Mouse (Mus musculus) neural tube, embryonic 12.5 days (tissue): ENCODE data around the gene Grip1. TPM values are rescaled to one million over a fixed set of nuclear protein-coding genes. Genes with fewer than 3 reads are reported as not detected.
A peak's percentile ranks its signal among the peaks of the same experiment; 100 is the strongest.

Experiments used
- ATAC-seq: fragments of 200-750 bp; cut with Nextera tagmentation; 2 replicates; pipeline ENCODE4 v1.8.0; 2017; ENCODE audit warnings: low read depth, mild to moderate bottlenecking, moderate TSS enrichment, moderate library complexity; ENCODE audit not compliant: low FRiP score
- H3K27ac ChIP-seq: fragments of 300-500 bp; sonication (generic); 2 replicates; pipeline ENCODE4 v1.5.1; 2016
- H3K27me3 ChIP-seq: fragments of 300-500 bp; sonication (generic); replicated peaks from 2 replicates; pipeline ENCODE4 v1.6.1; 2016; ENCODE audit warnings: mild to moderate bottlenecking
- H3K36me3 ChIP-seq: fragments of 300-500 bp; sonication (generic); 2 replicates; pipeline ENCODE4 v1.6.1; 2016; ENCODE audit warnings: mild to moderate bottlenecking
- H3K4me1 ChIP-seq: fragments of 300-500 bp; sonication (generic); 2 replicates; pipeline ENCODE4 v1.6.1; 2016
- H3K4me2 ChIP-seq: fragments of 300-500 bp; sonication (generic); replicated peaks from 2 replicates; pipeline ENCODE4 v1.6.1; 2016; ENCODE audit warnings: mild to moderate bottlenecking
- H3K4me3 ChIP-seq: fragments of 300-500 bp; sonication (generic); 2 replicates; pipeline ENCODE4 v1.5.1; 2016
- H3K9ac ChIP-seq: fragments of 300-500 bp; sonication (generic); 2 replicates; pipeline ENCODE4 v1.6.1; 2016; ENCODE audit warnings: mild to moderate bottlenecking
- H3K9me3 ChIP-seq: fragments of 300-500 bp; sonication (generic); 2 replicates; pipeline ENCODE4 v1.6.1; 2016; ENCODE audit warnings: mild to moderate bottlenecking
- WGBS: fragments of 180-500 bp; shearing (Covaris S2); methylation state at CpG from one replicate; pipeline ENCODE4 v1.1.7; 2016; 5-methylcytosine and 5-hydroxymethylcytosine counted together
- polyA plus RNA-seq: library from polyadenylated mRNA; unstranded; fragments of >200 nt; fragmentation: Nextera tagmentation; extraction: Ambion mirVana; gene quantifications from 2 replicates; pipeline ENCODE4 v1.2.1, GENCODE M21; 2016

Grip1 gene
- 17.0 and 20.3 TPM in 2 replicates for polyA plus RNA-seq

- Histone ChIP-seq H3K4me3 (peak within 1 kb of the TSS; percentile 67), H3K9ac (peak within 1 kb of the TSS; percentile 84), H3K36me3 (no peaks in the 10 kb centered on the region), H3K4me1 (peaks cover 15% of the 10 kb centered on the region), H3K27ac (peak within 1 kb of the TSS; percentile 81), H3K27me3 (no peaks in the 10 kb centered on the region), H3K9me3 (no peaks in the 10 kb centered on the region), H3K4me2 (peak within 1 kb of the TSS; percentile 94)
- peak; percentile 93 for ATAC-seq
- WGBS, result under 1% methylated on average over 75 of the region's 84 CpGs
Measured at GRCm38 (mm10) chr10:119453431-119454105, at the start of gene Grip1. Gene Grip1 (plus strand): TSS chr10:119453830.

GRCm38 (mm10) chr10:119405103-119405502 is 48.5 kb upstream of the Grip1 start:
- WGBS, result 94% methylated on average over 9 of the region's 9 CpGs
- Histone ChIP-seq H3K9ac (no peak overlapping the region), H3K4me3 (no peak overlapping the region), H3K36me3 (no peaks in the 10 kb centered on the region), H3K27ac (no peak overlapping the region), H3K9me3 (no peaks in the 10 kb centered on the region), H3K27me3 (no peaks in the 10 kb centered on the region), H3K4me2 (no peak overlapping the region), H3K4me1 (no peaks in the 10 kb centered on the region; the same call in 1 of the 2 replicates)
- no peak for ATAC-seq

DNA sequence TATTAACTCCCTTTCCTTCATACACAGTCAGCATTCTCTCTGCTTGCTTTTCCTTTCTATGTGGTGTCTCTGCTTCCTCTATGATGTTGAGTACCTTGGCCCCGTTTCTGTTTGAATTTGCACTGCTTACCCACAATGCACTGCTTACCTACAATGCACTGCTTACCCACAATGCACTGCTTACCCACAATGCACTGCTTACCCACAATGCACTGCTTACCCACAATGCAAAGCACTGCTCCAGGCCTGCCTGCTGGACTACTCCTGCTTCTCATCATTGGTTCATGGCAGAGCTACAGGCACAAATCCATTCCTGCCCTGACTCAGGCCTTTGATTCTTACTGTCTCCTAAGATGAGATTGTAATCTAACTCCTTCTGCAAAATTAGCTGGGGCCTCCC is 48.0 kb upstream of the Grip1 start:
- WGBS, result 81% methylated on average over 1 of the region's 1 CpGs
- H3K9me3 ChIP-seq, result no peaks in the 10 kb centered on the region
- H3K36me3 ChIP-seq, result no peaks in the 10 kb centered on the region
- H3K9ac ChIP-seq, result no peak overlapping the region
- H3K4me3 ChIP-seq, result no peak overlapping the region
- ATAC-seq, result no peak
- H3K27me3 ChIP-seq, result no peaks in the 10 kb centered on the region
- no peak overlapping the region for H3K27ac ChIP-seq
- H3K4me2 ChIP-seq, result no peak overlapping the region
- no peaks in the 10 kb centered on the region; the same call in 1 of the 2 replicates for H3K4me1 ChIP-seq

GRCm38 (mm10) chr10:119408327-119408726 is 45.3 kb upstream of the Grip1 start:
- H3K9me3 ChIP-seq, result no peaks in the 10 kb centered on the region
- no peaks in the 10 kb centered on the region; the same call in 1 of the 2 replicates for H3K4me1 ChIP-seq
- no peak overlapping the region for H3K4me2 ChIP-seq
- no peak for ATAC-seq
- WGBS, result 19% methylated on average over 6 of the region's 6 CpGs
- H3K27ac ChIP-seq, result no peak overlapping the region
- H3K27me3 ChIP-seq, result no peaks in the 10 kb centered on the region
- H3K9ac ChIP-seq, result no peak overlapping the region
- H3K36me3 ChIP-seq, result no peaks in the 10 kb centered on the region
- no peak overlapping the region for H3K4me3 ChIP-seq

DNA sequence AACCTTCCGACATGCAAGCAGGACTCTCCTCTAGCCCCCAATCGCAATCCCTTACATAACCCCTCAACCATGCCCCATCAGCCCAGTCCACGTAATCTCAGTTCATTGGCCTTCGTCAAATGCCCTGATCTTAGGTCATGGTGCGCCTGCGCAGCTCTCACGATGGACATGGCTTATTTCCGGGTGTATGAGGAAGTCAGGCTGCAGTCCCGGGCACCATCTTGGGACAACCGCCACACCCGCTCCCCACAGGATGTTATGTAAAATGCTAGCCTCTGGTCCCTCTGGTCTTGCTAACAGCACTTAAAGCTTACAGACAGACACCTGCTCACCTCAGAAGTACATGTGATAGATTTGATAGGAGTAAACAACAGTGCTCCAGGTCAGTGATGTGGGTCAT is 40.4 kb upstream of the Grip1 start:
- no peaks in the 10 kb centered on the region for H3K4me1 ChIP-seq
- H3K9me3 ChIP-seq, result no peaks in the 10 kb centered on the region
- no peak overlapping the region for H3K4me3 ChIP-seq
- H3K36me3 ChIP-seq, result no peaks in the 10 kb centered on the region
- H3K27me3 ChIP-seq, result no peaks in the 10 kb centered on the region
- H3K9ac ChIP-seq, result no peak overlapping the region
- H3K4me2 ChIP-seq, result no peak overlapping the region
- no peak overlapping the region for H3K27ac ChIP-seq
- ATAC-seq, result no peak
- WGBS, result 97% methylated on average over 11 of the region's 11 CpGs

GRCm38 (mm10) chr10:119415106-119415505 is 38.5 kb upstream of the Grip1 start:
- ATAC-seq, result no peak
- H3K27ac ChIP-seq, result no peak overlapping the region
- 77% methylated on average over 4 of the region's 4 CpGs for WGBS

GRCm38 (mm10) chr10:119421418-119421817 is 32.2 kb upstream of the Grip1 start:
- no peak for ATAC-seq

More at GRCm38 (mm10) chr10:119415106-119415505, 38.5 kb upstream of the Grip1 start:
- no peak overlapping the region for H3K4me3 ChIP-seq
- no peaks in the 10 kb centered on the region for H3K4me1 ChIP-seq
- no peaks in the 10 kb centered on the region for H3K27me3 ChIP-seq
- no peak overlapping the region for H3K4me2 ChIP-seq
- no peak overlapping the region for H3K9ac ChIP-seq
- no peaks in the 10 kb centered on the region for H3K9me3 ChIP-seq
- no peaks in the 10 kb centered on the region for H3K36me3 ChIP-seq

DNA sequence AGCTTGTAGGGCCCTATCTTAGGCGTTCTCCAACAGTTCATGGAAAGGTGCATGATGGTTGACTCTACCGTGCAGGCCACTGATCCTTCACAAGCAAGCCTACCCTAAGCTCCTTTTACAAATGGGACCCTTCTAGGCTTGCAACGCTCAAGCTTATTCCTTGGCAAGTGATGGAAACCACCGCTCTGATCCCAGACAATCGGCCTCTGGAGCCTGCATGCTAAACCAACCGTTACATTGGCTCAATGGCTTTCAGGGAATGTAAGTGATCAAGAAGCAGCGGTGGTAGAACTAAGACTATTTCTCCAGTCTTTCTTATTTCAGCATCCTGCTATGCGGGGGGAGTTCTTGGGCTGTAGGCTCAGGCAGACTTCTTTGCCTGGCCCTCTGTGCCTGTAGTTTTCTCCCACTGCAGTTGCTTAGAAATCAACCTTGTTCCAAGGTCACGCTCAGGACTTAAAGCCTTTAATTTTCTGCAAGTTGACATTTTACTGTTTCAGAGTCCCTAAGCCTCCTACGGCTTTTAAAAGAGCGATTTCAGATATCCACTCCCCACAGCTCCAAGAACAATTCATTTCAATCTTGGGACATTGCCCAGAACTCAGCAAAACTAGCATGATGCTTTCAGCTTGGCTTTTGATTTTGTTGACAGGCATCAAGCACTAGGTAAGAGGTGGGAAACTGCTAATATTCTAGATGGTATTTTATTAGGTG is 29.7 kb upstream of the Grip1 start:
- Histone ChIP-seq H3K9ac (no peak overlapping the region), H3K36me3 (no peaks in the 10 kb centered on the region), H3K9me3 (no peaks in the 10 kb centered on the region), H3K4me1 (no peaks in the 10 kb centered on the region), H3K4me3 (no peak overlapping the region), H3K27me3 (no peaks in the 10 kb centered on the region), H3K27ac (no peak overlapping the region), H3K4me2 (no peak overlapping the region)
- 90% methylated on average over 11 of the region's 11 CpGs for WGBS
- no peak for ATAC-seq

More at GRCm38 (mm10) chr10:119421418-119421817, 32.2 kb upstream of the Grip1 start:
- Histone ChIP-seq H3K4me2 (no peak overlapping the region), H3K9ac (no peak overlapping the region), H3K4me1 (no peaks in the 10 kb centered on the region), H3K9me3 (no peaks in the 10 kb centered on the region), H3K36me3 (no peaks in the 10 kb centered on the region), H3K4me3 (no peak overlapping the region), H3K27ac (no peak overlapping the region), H3K27me3 (no peaks in the 10 kb centered on the region)
- 85% methylated on average over 6 of the region's 6 CpGs for WGBS

DNA sequence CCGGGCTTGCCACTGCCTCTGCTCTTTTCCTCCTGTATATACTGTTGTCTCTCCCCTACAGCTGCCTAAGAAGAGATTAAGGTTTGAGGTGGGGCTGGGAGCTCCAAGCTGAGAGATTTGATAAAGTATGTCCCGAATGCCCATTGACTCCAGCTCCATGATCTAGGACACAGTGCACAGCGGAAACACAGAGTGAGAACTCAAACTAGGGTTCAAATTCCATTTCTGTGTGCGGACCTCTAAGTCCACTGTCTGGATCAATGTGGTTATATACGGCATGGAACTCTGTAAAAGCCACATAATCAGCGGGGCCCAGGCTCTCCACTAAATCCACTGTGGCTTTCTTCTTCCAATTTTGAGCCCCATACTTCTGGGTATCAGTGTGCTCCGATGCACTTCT is 26.0 kb upstream of the Grip1 start:
- no peak overlapping the region for H3K9ac ChIP-seq
- no peaks in the 10 kb centered on the region for H3K9me3 ChIP-seq
- 94% methylated on average over 7 of the region's 7 CpGs for WGBS
- no peaks in the 10 kb centered on the region for H3K27me3 ChIP-seq
- no peak overlapping the region for H3K27ac ChIP-seq
- no peaks in the 10 kb centered on the region for H3K36me3 ChIP-seq
- H3K4me1 ChIP-seq, result no peaks in the 10 kb centered on the region
- no peak overlapping the region for H3K4me3 ChIP-seq
- ATAC-seq, result no peak
- no peak overlapping the region for H3K4me2 ChIP-seq

GRCm38 (mm10) chr10:119428106-119428505 is 25.5 kb upstream of the Grip1 start:
- Histone ChIP-seq H3K27me3 (no peaks in the 10 kb centered on the region), H3K9ac (no peak overlapping the region), H3K27ac (no peak overlapping the region), H3K4me1 (no peaks in the 10 kb centered on the region), H3K4me3 (no peak overlapping the region), H3K4me2 (no peak overlapping the region), H3K9me3 (no peaks in the 10 kb centered on the region), H3K36me3 (no peaks in the 10 kb centered on the region)
- WGBS, result 75% methylated on average over 7 of the region's 7 CpGs
- no peak for ATAC-seq

- Histone ChIP-seq H3K36me3 (no peaks in the 10 kb centered on the region), H3K4me3 (no peak overlapping the region), H3K9ac (no peak overlapping the region), H3K4me2 (no peak overlapping the region), H3K27ac (no peak overlapping the region), H3K27me3 (no peaks in the 10 kb centered on the region), H3K4me1 (no peaks in the 10 kb centered on the region), H3K9me3 (no peaks in the 10 kb centered on the region)
- no peak for ATAC-seq
- WGBS, result 91% methylated on average over 7 of the region's 7 CpGs
Measured at GRCm38 (mm10) chr10:119430240-119430639, 23.4 kb upstream of the Grip1 start.

DNA sequence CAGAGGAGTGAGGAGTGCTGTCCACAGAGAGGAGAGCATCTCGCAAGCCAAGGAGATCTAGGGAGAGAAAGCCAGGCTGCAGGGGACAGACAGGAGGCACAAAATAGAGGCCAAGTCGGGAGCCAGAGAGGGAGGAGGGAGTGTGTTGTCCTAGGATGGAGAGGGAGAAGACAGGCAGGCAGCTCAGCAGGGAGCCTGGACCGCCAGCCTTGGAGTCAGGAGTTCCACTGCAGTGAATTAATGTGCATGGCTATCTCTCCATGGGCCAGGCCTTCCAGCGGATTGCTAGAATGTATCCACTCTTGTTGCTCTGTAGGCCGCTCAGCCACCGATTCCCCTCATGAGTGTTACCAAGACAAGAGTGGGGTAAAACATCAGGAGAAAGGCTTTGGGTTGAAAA is 21.8 kb upstream of the Grip1 start:
- Histone ChIP-seq H3K4me1 (no peaks in the 10 kb centered on the region), H3K4me3 (no peak overlapping the region), H3K9ac (no peak overlapping the region), H3K4me2 (no peak overlapping the region), H3K27me3 (no peaks in the 10 kb centered on the region), H3K9me3 (no peaks in the 10 kb centered on the region), H3K36me3 (no peaks in the 10 kb centered on the region), H3K27ac (no peak overlapping the region)
- ATAC-seq, result no peak
- 58% methylated on average over 6 of the region's 6 CpGs for WGBS
